Mouse (Mus musculus): ENCODE measurements at regions not wholly inside any gene's neighbourhood (a gene's known extent, or its start where the extent isn't known, plus 50 kb on each side); places are given as distances from the start of the nearest gene placed in this dataset.

- intact Hi-C loops (cut with DNase I): no loop called here
- H3K36me3 ChIP-seq (ENCODE audit: control insufficient read depth, insufficient read depth, low read length): no peaks in the 10 kb centered on the region
- DNase-seq: no peak
- H3K79me2 ChIP-seq (replicated peaks; ENCODE audit: control insufficient read depth, insufficient read depth, low read length): no peaks in the 10 kb centered on the region
- H3K4me3 ChIP-seq: no peak overlapping the region
- H3K9ac ChIP-seq (ENCODE audit: low read depth, low read length): no peak overlapping the region
- H3K27ac ChIP-seq: no peak overlapping the region
- WGBS: 92% methylated on average over 10 of the region's 10 CpGs
- no peak for TF ChIP-seq CTCF (IDR thresholded peaks at IDR 0.05)
- no peak for TF ChIP-seq EP300 (IDR thresholded peaks at IDR 0.05; ENCODE audit: insufficient read depth, low read depth, low read length)
- TF ChIP-seq POLR2A (IDR thresholded peaks at IDR 0.05; ENCODE audit: insufficient read depth, low read depth, low read length): no peak
- H3K4me1 ChIP-seq (ENCODE audit: control insufficient read depth, insufficient read depth, low read length): no peaks in the 10 kb centered on the region
- H3K27me3 ChIP-seq (ENCODE audit: control insufficient read depth, insufficient read depth, low read length): no peaks in the 10 kb centered on the region
Observed at GRCm38 (mm10) chr15:62144776-62145564, 1222.2 kb upstream of the A1bg start.

- H3K9ac ChIP-seq (ENCODE audit: low read depth, low read length): no peak overlapping the region
- H3K4me1 ChIP-seq (ENCODE audit: control insufficient read depth, insufficient read depth, low read length): peaks cover 7% of the 10 kb centered on the region
- intact Hi-C loops (cut with DNase I): no loop called here
- H3K4me3 ChIP-seq: no peak overlapping the region
- TF ChIP-seq POLR2A (IDR thresholded peaks at IDR 0.05; ENCODE audit: insufficient read depth, low read depth, low read length): no peak
- TF ChIP-seq EP300 (IDR thresholded peaks at IDR 0.05; ENCODE audit: insufficient read depth, low read depth, low read length): no peak
- no peak for TF ChIP-seq CTCF (IDR thresholded peaks at IDR 0.05)
- no peaks in the 10 kb centered on the region for H3K27me3 ChIP-seq (ENCODE audit: control insufficient read depth, insufficient read depth, low read length)
- no peaks in the 10 kb centered on the region for H3K36me3 ChIP-seq (ENCODE audit: control insufficient read depth, insufficient read depth, low read length)
- WGBS: 64% methylated on average over 4 of the region's 4 CpGs
- H3K27ac ChIP-seq: no peak overlapping the region; the same call in 1 of the 2 replicates
- no peak for DNase-seq
- H3K79me2 ChIP-seq (replicated peaks; ENCODE audit: control insufficient read depth, insufficient read depth, low read length): no peaks in the 10 kb centered on the region
Observed at GRCm38 (mm10) chr15:62139859-62140258, 1217.0 kb upstream of the A1bg start.

DNA sequence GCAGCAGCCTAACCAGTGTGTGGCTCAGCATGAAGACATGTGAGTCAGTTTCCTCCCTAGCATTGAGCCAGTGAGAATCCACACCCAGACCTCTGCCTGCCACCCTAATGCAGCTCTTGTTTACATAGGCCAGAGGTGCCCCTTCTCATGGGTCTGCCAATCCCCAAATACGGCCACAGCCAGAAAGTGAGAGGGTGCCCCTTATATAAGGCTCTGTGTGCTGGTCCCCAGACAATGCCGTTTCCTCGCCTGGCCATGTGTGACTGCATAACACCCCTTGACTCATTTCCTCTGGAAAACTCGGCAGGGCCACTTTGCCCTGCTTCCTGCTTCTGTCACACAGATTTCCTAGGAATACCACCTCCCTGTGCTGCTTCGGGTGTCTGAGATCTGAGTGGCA, 1216.4 kb upstream of the A1bg start:
- WGBS: 43% methylated on average over 5 of the region's 5 CpGs
- DNase-seq: peak in 1 of 2 experiments; percentile 29
- intact Hi-C loops (cut with DNase I): no loop called here
- Histone ChIP-seq H3K9ac (ENCODE audit: low read depth, low read length) (no peak overlapping the region), H3K4me3 (no peak overlapping the region), H3K79me2 (replicated peaks; ENCODE audit: control insufficient read depth, insufficient read depth, low read length) (no peaks in the 10 kb centered on the region), H3K27ac (no peak overlapping the region; the same call in 1 of the 2 replicates), H3K4me1 (ENCODE audit: control insufficient read depth, insufficient read depth, low read length) (peaks cover 7% of the 10 kb centered on the region), H3K36me3 (ENCODE audit: control insufficient read depth, insufficient read depth, low read length) (no peaks in the 10 kb centered on the region), H3K27me3 (ENCODE audit: control insufficient read depth, insufficient read depth, low read length) (no peaks in the 10 kb centered on the region)
- 0 out of 2 replicates have a peak, but pooled peaks have one; percentile 45 for TF ChIP-seq EP300 (IDR thresholded peaks at IDR 0.05; ENCODE audit: insufficient read depth, low read depth, low read length)
- no peak for TF ChIP-seq CTCF (IDR thresholded peaks at IDR 0.05)

DNA sequence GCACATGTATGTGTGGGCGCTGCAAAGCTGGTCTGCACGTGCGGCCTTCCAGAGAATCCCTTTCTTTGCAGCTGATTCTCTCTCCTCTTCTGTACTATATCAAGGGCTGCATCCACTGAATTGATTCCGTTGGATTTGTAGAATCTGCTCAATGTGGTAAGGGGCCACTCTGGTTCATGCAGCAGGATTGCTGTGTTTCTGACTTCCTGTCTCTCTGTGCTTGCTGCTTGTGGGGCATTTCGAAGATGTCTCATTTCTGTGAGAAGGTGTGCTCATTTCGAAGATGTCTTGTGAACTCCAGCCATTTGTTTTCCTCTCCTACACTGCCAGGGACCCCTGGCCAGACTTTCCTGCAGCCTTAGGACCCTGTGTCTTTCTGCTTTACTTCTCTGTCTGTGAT, 1215.9 kb upstream of the A1bg start:
- H3K4me3 ChIP-seq: no peak overlapping the region
- no peak for TF ChIP-seq CTCF (IDR thresholded peaks at IDR 0.05)
- no peak for TF ChIP-seq EP300 (IDR thresholded peaks at IDR 0.05; ENCODE audit: insufficient read depth, low read depth, low read length)
- no peak for TF ChIP-seq POLR2A (IDR thresholded peaks at IDR 0.05; ENCODE audit: insufficient read depth, low read depth, low read length)
- H3K79me2 ChIP-seq (replicated peaks; ENCODE audit: control insufficient read depth, insufficient read depth, low read length): no peaks in the 10 kb centered on the region
- WGBS: 89% methylated on average over 6 of the region's 6 CpGs
- no peaks in the 10 kb centered on the region for H3K36me3 ChIP-seq (ENCODE audit: control insufficient read depth, insufficient read depth, low read length)
- H3K4me1 ChIP-seq (ENCODE audit: control insufficient read depth, insufficient read depth, low read length): peaks cover 7% of the 10 kb centered on the region
- no peaks in the 10 kb centered on the region for H3K27me3 ChIP-seq (ENCODE audit: control insufficient read depth, insufficient read depth, low read length)
- intact Hi-C loops (cut with DNase I): no loop called here
- H3K27ac ChIP-seq: no peak overlapping the region; the same call in 1 of the 2 replicates
- no peak overlapping the region for H3K9ac ChIP-seq (ENCODE audit: low read depth, low read length)
- DNase-seq: no peak

GRCm38 (mm10) chr15:62136932-62137594, 1214.3 kb upstream of the A1bg start:
- intact Hi-C loops (cut with DNase I): no loop called here
- 55% methylated on average over 14 of the region's 14 CpGs for WGBS
- H3K4me3 ChIP-seq: no peak overlapping the region
- DNase-seq: peak in 1 of 2 experiments; percentile 23
- no peaks in the 10 kb centered on the region for H3K79me2 ChIP-seq (replicated peaks; ENCODE audit: control insufficient read depth, insufficient read depth, low read length)
- H3K27me3 ChIP-seq (ENCODE audit: control insufficient read depth, insufficient read depth, low read length): no peaks in the 10 kb centered on the region
- peaks cover 7% of the 10 kb centered on the region for H3K4me1 ChIP-seq (ENCODE audit: control insufficient read depth, insufficient read depth, low read length)
- no peaks in the 10 kb centered on the region for H3K36me3 ChIP-seq (ENCODE audit: control insufficient read depth, insufficient read depth, low read length)
- no peak overlapping the region for H3K9ac ChIP-seq (ENCODE audit: low read depth, low read length)
- H3K27ac ChIP-seq: no peak overlapping the region
- no peak for TF ChIP-seq CTCF (IDR thresholded peaks at IDR 0.05)
- no peak for TF ChIP-seq EP300 (IDR thresholded peaks at IDR 0.05; ENCODE audit: insufficient read depth, low read depth, low read length)
- TF ChIP-seq POLR2A (IDR thresholded peaks at IDR 0.05; ENCODE audit: insufficient read depth, low read depth, low read length): no peak

DNA sequence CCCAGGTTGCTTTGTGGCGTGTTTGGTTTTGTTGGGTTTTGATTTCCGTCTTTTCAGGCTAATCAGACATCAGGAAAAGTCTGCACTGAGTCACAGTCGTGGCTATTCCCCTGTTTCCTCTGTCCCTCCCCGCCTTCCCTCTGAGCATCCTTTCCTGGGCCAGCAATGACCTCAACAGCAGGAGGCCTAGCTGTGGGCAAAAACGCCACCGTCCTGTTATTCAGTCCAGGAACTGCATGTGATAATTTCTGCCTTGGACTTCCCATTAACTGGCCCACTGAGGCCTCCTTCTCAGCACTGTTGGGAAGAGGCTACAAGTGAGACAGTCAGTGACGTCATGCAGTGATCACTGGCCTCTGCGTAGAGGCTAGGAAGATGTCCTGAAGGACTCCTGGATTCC, 1212.0 kb upstream of the A1bg start:
- intact Hi-C loops (cut with DNase I): no loop called here
- peak in 1 of 2 experiments; percentile 45 for DNase-seq
- WGBS: 41% methylated on average over 8 of the region's 8 CpGs
- Histone ChIP-seq H3K27me3 (ENCODE audit: control insufficient read depth, insufficient read depth, low read length) (no peaks in the 10 kb centered on the region), H3K27ac (no peak overlapping the region), H3K4me3 (no peak overlapping the region), H3K4me1 (ENCODE audit: control insufficient read depth, insufficient read depth, low read length) (peaks cover 7% of the 10 kb centered on the region), H3K36me3 (ENCODE audit: control insufficient read depth, insufficient read depth, low read length) (no peaks in the 10 kb centered on the region), H3K9ac (ENCODE audit: low read depth, low read length) (no peak overlapping the region), H3K79me2 (replicated peaks; ENCODE audit: control insufficient read depth, insufficient read depth, low read length) (no peaks in the 10 kb centered on the region)
- TF ChIP-seq POLR2A (IDR thresholded peaks at IDR 0.05; ENCODE audit: insufficient read depth, low read depth, low read length) (no peak), EP300 (IDR thresholded peaks at IDR 0.05; ENCODE audit: insufficient read depth, low read depth, low read length) (no peak), CTCF (IDR thresholded peaks at IDR 0.05) (no peak)

Data from heart, adult 2 months (tissue).